Mouse (Mus musculus) gastrocnemius, postnatal 10 days (tissue): Measurements from ENCODE around the gene Tas2r119. TPM values are rescaled to one million over a fixed set of nuclear protein-coding genes. Genes with fewer than 3 reads are reported as not detected.

Source experiments
- DNase-seq: peaks from one replicate; pipeline ENCODE4 v3.0.0; 2021; ENCODE audit warnings: mixed read lengths
- total RNA-seq, 2 experiments: library from RNA; stranded (reverse); gene quantifications; 2 replicates each; pipeline ENCODE4 v1.2.3; 2021

Gene Tas2r119
- total RNA-seq, 2 experiments from 2014 or later, result not detected

GRCm38 (mm10) chr15:32226381-32226780 is 49.3 kb downstream of the Tas2r119 start:
- no peak for DNase-seq

- no peak for DNase-seq
Observed at GRCm38 (mm10) chr15:32226888-32227395, 49.9 kb downstream of the Tas2r119 start.

Other genes with a start within 250 kb of the Tas2r119 start
- gene Sema5a, start 67.5 kb downstream of the Tas2r119 start, total RNA-seq, result 10 to 100 TPM; 20.7 to 27.4 TPM